Mouse (Mus musculus): Measurements from ENCODE around the gene Olfr194.
"Not testable (repeated sequence)": the region's sequence is repeated elsewhere in the genome, so short reads cannot be mapped to it uniquely, and the experiment has no call there.

Gene Olfr194

GRCm38 (mm10) chr16:59120969-59121368 lies at the start of gene Olfr194:
Olfr194 (minus strand) TSS chr16:59121069.
- DNase-seq, result no peak

- no peak for DNase-seq
Measured at GRCm38 (mm10) chr16:59170354-59170753, 49.5 kb upstream of the Olfr194 start, which contains the start of gene Olfr196. Olfr196 (minus strand) TSS chr16:59170454.

- DNase-seq, result no peak
Measured at GRCm38 (mm10) chr16:59151996-59152395, 31.1 kb upstream of the Olfr194 start.

GRCm38 (mm10) chr16:59146746-59147145 lies 25.9 kb upstream of the Olfr194 start, which contains the start of gene Olfr195:
Olfr195 (plus strand) TSS chr16:59147046.
- no peak for DNase-seq

- DNase-seq, result no peak
Measured at GRCm38 (mm10) chr16:59141105-59141504, 20.2 kb upstream of the Olfr194 start.

- DNase-seq, result no peak
Measured at GRCm38 (mm10) chr16:59130740-59131139, 9.9 kb upstream of the Olfr194 start.

GRCm38 (mm10) chr16:59111781-59112180 lies 9.1 kb downstream of the Olfr194 start, which contains the start of gene Olfr193:
Olfr193 (minus strand) TSS chr16:59111881.
- DNase-seq, result no peak

- not testable (repeated sequence) for DNase-seq
Measured at GRCm38 (mm10) chr16:59108522-59108921, 12.3 kb downstream of the Olfr194 start.

- no peak for DNase-seq
Measured at GRCm38 (mm10) chr16:59105312-59105711, 15.6 kb downstream of the Olfr194 start.

- not testable (repeated sequence) for DNase-seq
Measured at GRCm38 (mm10) chr16:59089722-59090121, 31.1 kb downstream of the Olfr194 start, which contains the start of gene Olfr191. Olfr191 (minus strand) TSS chr16:59089822.

GRCm38 (mm10) chr16:59081113-59081512 lies 39.8 kb downstream of the Olfr194 start:
- DNase-seq, result not testable (repeated sequence)

GRCm38 (mm10) chr16:59077905-59078304 lies 43.0 kb downstream of the Olfr194 start, which contains the start of gene Olfr190:
Olfr190 (minus strand) TSS chr16:59078005.
- DNase-seq, result no peak

GRCm38 (mm10) chr16:59073520-59073919 lies 47.3 kb downstream of the Olfr194 start:
- DNase-seq, result no peak

- no peak for DNase-seq
Measured at GRCm38 (mm10) chr16:59071755-59072154, 49.1 kb downstream of the Olfr194 start.

Data from right cerebral cortex, postnatal 25 days (tissue).